Mouse (Mus musculus): ENCODE measurements at regions not wholly inside any gene's neighbourhood (a gene's known extent, or its start where the extent isn't known, plus 50 kb on each side); places are given as distances from the start of the nearest gene placed in this dataset.

- TF ChIP-seq CTCF (IDR thresholded peaks at IDR 0.05), result no peak
- DNase-seq (ENCODE audit: low spot score) (no peak), ATAC-seq (ENCODE audit: low FRiP score) (no peak)
- Histone ChIP-seq H3K4me3 (ENCODE audit: low read depth, low read length) (no peak overlapping the region), H3K4me2 (ENCODE audit: low read depth, low read length, poor library complexity, severe bottlenecking) (no peak overlapping the region), H3K36me3 (ENCODE audit: insufficient read depth, low read length) (no peaks in the 10 kb centered on the region), H3K9me3 (ENCODE audit: low read length) (no peaks in the 10 kb centered on the region), H3K9ac (replicated peaks; ENCODE audit: low read length, poor library complexity, severe bottlenecking) (no peak overlapping the region), H3K4me1 (ENCODE audit: insufficient read depth, low read length) (no peaks in the 10 kb centered on the region), H3K27me3 (ENCODE audit: insufficient read depth, low read length) (no peaks in the 10 kb centered on the region), H3K27ac (ENCODE audit: low read depth, low read length) (no peak overlapping the region)
- WGBS, result 92% methylated on average over 2 of the region's 2 CpGs
Measured at GRCm38 (mm10) chr17:55262638-55263037, 182.5 kb upstream of the St6gal2 start.

- no peak overlapping the region for H3K9ac ChIP-seq (replicated peaks; ENCODE audit: low read length, poor library complexity, severe bottlenecking)
- no peak overlapping the region for H3K27ac ChIP-seq (ENCODE audit: low read depth, low read length)
- no peaks in the 10 kb centered on the region for H3K36me3 ChIP-seq (ENCODE audit: insufficient read depth, low read length)
- H3K27me3 ChIP-seq (ENCODE audit: insufficient read depth, low read length), result no peaks in the 10 kb centered on the region
- TF ChIP-seq CTCF (IDR thresholded peaks at IDR 0.05), result no peak
- WGBS, result 57% methylated on average over 1 of the region's 1 CpGs
- H3K4me3 ChIP-seq (ENCODE audit: low read depth, low read length), result no peak overlapping the region
- H3K4me2 ChIP-seq (ENCODE audit: low read depth, low read length, poor library complexity, severe bottlenecking), result no peak overlapping the region
- no peak for ATAC-seq (ENCODE audit: low FRiP score)
- no peak for DNase-seq (ENCODE audit: low spot score)
- no peaks in the 10 kb centered on the region for H3K4me1 ChIP-seq (ENCODE audit: insufficient read depth, low read length)
- no peaks in the 10 kb centered on the region for H3K9me3 ChIP-seq (ENCODE audit: low read length)
Measured at GRCm38 (mm10) chr17:55276541-55276940, 168.6 kb upstream of the St6gal2 start.

- ATAC-seq (ENCODE audit: low FRiP score), result no peak
- H3K36me3 ChIP-seq (ENCODE audit: insufficient read depth, low read length), result no peaks in the 10 kb centered on the region
- H3K4me1 ChIP-seq (ENCODE audit: insufficient read depth, low read length), result no peaks in the 10 kb centered on the region
- H3K9me3 ChIP-seq (ENCODE audit: low read length), result no peaks in the 10 kb centered on the region
- no peak overlapping the region for H3K9ac ChIP-seq (replicated peaks; ENCODE audit: low read length, poor library complexity, severe bottlenecking)
- no peak overlapping the region for H3K27ac ChIP-seq (ENCODE audit: low read depth, low read length)
- H3K27me3 ChIP-seq (ENCODE audit: insufficient read depth, low read length), result no peaks in the 10 kb centered on the region
- H3K4me2 ChIP-seq (ENCODE audit: low read depth, low read length, poor library complexity, severe bottlenecking), result no peak overlapping the region
- H3K4me3 ChIP-seq (ENCODE audit: low read depth, low read length), result no peak overlapping the region
- DNase-seq (ENCODE audit: low spot score), result no peak
- no peak for TF ChIP-seq CTCF (IDR thresholded peaks at IDR 0.05)
Measured at GRCm38 (mm10) chr17:55281276-55281675, 163.9 kb upstream of the St6gal2 start.

DNA sequence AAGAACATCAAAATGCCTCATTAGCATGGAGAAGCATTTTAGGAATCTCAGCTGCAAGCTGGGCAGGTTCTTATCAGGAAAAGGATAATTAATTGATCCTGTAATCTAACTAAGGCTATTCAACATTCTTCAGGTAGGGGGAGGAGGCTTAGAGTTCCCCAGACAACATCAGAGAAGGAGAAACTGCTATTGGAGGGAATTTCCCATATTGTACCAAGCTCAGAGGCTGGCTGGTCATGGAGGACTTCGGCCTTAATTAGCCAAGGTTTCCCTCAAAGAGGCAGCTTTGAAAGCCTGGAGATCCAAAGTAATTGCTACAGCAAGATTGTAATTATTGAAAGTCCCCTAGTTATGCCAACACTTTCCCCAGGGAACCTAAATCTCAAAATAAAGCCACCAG, 156.6 kb upstream of the St6gal2 start:
- H3K4me2 ChIP-seq (ENCODE audit: low read depth, low read length, poor library complexity, severe bottlenecking), result no peak overlapping the region
- ATAC-seq (ENCODE audit: low FRiP score) (no peak), DNase-seq (ENCODE audit: low spot score) (no peak)
- no peak overlapping the region for H3K9ac ChIP-seq (replicated peaks; ENCODE audit: low read length, poor library complexity, severe bottlenecking)
- no peak overlapping the region for H3K27ac ChIP-seq (ENCODE audit: low read depth, low read length)
- no peaks in the 10 kb centered on the region for H3K27me3 ChIP-seq (ENCODE audit: insufficient read depth, low read length)
- no peaks in the 10 kb centered on the region for H3K9me3 ChIP-seq (ENCODE audit: low read length)
- H3K4me1 ChIP-seq (ENCODE audit: insufficient read depth, low read length), result no peaks in the 10 kb centered on the region
- 76% methylated on average over 1 of the region's 1 CpGs for WGBS
- H3K4me3 ChIP-seq (ENCODE audit: low read depth, low read length), result no peak overlapping the region
- TF ChIP-seq CTCF (IDR thresholded peaks at IDR 0.05), result no peak
- H3K36me3 ChIP-seq (ENCODE audit: insufficient read depth, low read length), result no peaks in the 10 kb centered on the region

DNA sequence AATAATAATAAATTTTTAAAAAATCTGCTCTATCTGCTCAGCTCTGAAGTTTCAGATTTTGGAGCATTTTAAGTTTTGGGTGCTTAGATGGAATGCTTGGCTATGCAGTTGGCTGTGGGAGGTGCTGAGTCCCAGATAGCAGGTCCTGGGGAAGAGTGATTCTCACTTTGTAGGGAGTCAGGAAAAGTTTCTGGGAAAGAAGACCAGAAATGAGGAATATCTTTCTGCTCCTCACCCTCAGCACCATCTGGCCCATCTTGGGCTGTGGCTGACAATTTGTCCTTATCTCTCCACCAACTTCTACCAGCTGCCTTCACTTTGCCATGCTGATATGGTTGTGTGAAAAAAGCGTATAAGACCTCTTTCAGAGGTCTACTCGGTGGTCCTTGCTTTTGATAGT, 152.5 kb upstream of the St6gal2 start:
- WGBS, result 92% methylated on average over 2 of the region's 2 CpGs
- Histone ChIP-seq H3K4me1 (ENCODE audit: insufficient read depth, low read length) (no peaks in the 10 kb centered on the region), H3K9me3 (ENCODE audit: low read length) (no peaks in the 10 kb centered on the region), H3K9ac (replicated peaks; ENCODE audit: low read length, poor library complexity, severe bottlenecking) (no peak overlapping the region), H3K27ac (ENCODE audit: low read depth, low read length) (no peak overlapping the region), H3K4me2 (ENCODE audit: low read depth, low read length, poor library complexity, severe bottlenecking) (no peak overlapping the region), H3K36me3 (ENCODE audit: insufficient read depth, low read length) (no peaks in the 10 kb centered on the region), H3K27me3 (ENCODE audit: insufficient read depth, low read length) (no peaks in the 10 kb centered on the region), H3K4me3 (ENCODE audit: low read depth, low read length) (no peak overlapping the region)
- DNase-seq (ENCODE audit: low spot score), result no peak
- ATAC-seq (ENCODE audit: low FRiP score), result no peak
- TF ChIP-seq CTCF (IDR thresholded peaks at IDR 0.05), result no peak

- no peaks in the 10 kb centered on the region for H3K36me3 ChIP-seq (ENCODE audit: insufficient read depth, low read length)
- no peak overlapping the region for H3K27ac ChIP-seq (ENCODE audit: low read depth, low read length)
- no peak overlapping the region for H3K9ac ChIP-seq (replicated peaks; ENCODE audit: low read length, poor library complexity, severe bottlenecking)
Measured at GRCm38 (mm10) chr17:55296701-55297100, 148.5 kb upstream of the St6gal2 start.

GRCm38 (mm10) chr17:55298852-55299251, 146.3 kb upstream of the St6gal2 start:
- TF ChIP-seq CTCF (IDR thresholded peaks at IDR 0.05), result no peak
- H3K27me3 ChIP-seq (ENCODE audit: insufficient read depth, low read length), result no peaks in the 10 kb centered on the region
- H3K4me1 ChIP-seq (ENCODE audit: insufficient read depth, low read length), result no peaks in the 10 kb centered on the region
- no peak for DNase-seq (ENCODE audit: low spot score)
- H3K27ac ChIP-seq (ENCODE audit: low read depth, low read length), result no peak overlapping the region
- no peak overlapping the region for H3K4me3 ChIP-seq (ENCODE audit: low read depth, low read length)
- H3K9ac ChIP-seq (replicated peaks; ENCODE audit: low read length, poor library complexity, severe bottlenecking), result no peak overlapping the region
- no peak overlapping the region for H3K4me2 ChIP-seq (ENCODE audit: low read depth, low read length, poor library complexity, severe bottlenecking)
- H3K9me3 ChIP-seq (ENCODE audit: low read length), result no peaks in the 10 kb centered on the region
- 75% methylated on average over 1 of the region's 1 CpGs for WGBS
- H3K36me3 ChIP-seq (ENCODE audit: insufficient read depth, low read length), result no peaks in the 10 kb centered on the region
- ATAC-seq (ENCODE audit: low FRiP score), result no peak

More at GRCm38 (mm10) chr17:55296701-55297100, 148.5 kb upstream of the St6gal2 start:
- no peak for TF ChIP-seq CTCF (IDR thresholded peaks at IDR 0.05)
- ATAC-seq (ENCODE audit: low FRiP score), result no peak
- 73% methylated on average over 2 of the region's 2 CpGs for WGBS
- Histone ChIP-seq H3K9me3 (ENCODE audit: low read length) (no peaks in the 10 kb centered on the region), H3K4me3 (ENCODE audit: low read depth, low read length) (no peak overlapping the region), H3K4me1 (ENCODE audit: insufficient read depth, low read length) (no peaks in the 10 kb centered on the region), H3K27me3 (ENCODE audit: insufficient read depth, low read length) (no peaks in the 10 kb centered on the region), H3K4me2 (ENCODE audit: low read depth, low read length, poor library complexity, severe bottlenecking) (no peak overlapping the region)
- no peak for DNase-seq (ENCODE audit: low spot score)
